Mouse (Mus musculus) right cerebral cortex, adult 2 months (tissue): ENCODE data around the gene Ube3c.

Experiments
- DNase-seq, 2 experiments: peaks; one replicate each; pipeline ENCODE4 v3.0.0; 2021 to 2022; ENCODE audit warnings: low spot score in 2 of 2

The Ube3c gene

DNA sequence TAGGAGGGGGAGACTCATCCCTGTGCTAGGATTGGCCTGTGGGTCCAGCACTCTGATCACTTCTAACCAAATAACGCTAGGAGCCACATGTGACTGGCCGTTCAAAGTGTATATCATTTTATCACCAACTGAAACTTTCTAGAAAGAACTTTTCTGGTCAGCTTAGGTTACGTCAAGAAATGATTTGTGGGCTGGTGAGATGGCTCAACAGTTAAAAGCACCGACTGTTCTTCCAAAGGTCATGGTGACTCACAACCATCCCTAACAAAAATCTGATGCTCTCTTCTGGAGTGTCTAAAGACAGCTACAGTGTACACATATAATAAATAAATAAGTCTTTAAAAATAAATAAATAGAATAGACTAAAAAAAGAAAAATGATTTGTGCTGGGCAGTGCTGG, 103.5 kb downstream of the Ube3c start:
- no peak for DNase-seq

DNA sequence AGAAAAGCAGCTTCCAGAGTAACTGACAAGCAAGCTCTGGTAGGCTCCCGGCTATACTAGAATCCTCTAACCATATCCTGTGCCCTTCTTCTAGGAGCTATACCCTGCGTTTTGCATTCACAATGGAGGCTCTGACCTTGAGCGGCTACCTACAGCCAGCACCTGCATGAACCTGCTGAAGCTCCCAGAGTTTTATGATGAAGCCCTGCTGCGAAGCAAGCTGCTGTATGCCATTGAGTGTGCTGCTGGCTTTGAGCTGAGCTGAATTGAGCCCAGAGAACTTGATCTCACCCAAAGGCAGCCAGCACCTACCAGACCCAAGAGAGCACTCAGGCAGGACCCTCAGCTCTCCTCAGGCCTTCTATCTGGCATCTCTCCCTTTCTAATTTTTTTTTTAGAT, 105.3 kb downstream of the Ube3c start:
- no peak for DNase-seq

DNA sequence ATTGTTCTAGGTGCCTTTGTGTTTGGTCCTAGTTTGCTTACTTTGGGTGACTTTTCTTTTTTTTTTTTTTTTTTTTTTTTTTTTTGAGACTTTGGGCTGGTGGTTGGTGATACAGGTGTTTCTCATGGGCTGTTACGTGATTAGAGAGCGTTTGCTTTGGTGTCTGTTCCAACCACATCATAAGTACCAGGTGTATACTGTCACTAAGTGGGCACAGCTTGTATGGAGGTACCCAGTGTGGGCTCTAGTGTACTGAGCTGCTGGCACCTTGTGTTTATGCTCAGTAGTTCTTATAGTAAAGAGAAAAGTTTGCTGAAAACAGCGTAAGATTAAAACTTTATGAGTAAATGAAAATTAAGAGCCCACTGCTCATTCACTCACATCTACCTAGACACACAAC, 107.4 kb downstream of the Ube3c start:
- no peak for DNase-seq

DNA sequence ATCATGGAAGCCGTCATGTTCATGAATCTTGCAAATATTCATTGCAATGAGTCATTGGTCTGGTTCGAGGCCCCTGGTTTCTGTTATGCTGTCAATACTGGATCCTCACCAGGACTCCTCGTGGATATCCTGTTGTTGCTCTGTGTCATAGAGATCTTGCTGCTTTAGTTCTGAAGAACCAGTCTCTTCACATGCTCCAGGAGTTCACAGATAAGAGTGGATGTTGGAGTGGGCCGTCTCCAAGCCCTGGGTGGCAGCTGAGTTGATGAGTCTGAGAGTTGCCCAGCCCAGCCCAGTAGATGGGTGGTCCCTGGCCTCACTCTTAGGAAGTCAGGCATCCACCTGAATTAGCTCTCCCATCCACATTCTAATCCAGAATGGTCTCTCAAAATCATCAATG, 116.0 kb downstream of the Ube3c start:
- no peak for DNase-seq

DNA sequence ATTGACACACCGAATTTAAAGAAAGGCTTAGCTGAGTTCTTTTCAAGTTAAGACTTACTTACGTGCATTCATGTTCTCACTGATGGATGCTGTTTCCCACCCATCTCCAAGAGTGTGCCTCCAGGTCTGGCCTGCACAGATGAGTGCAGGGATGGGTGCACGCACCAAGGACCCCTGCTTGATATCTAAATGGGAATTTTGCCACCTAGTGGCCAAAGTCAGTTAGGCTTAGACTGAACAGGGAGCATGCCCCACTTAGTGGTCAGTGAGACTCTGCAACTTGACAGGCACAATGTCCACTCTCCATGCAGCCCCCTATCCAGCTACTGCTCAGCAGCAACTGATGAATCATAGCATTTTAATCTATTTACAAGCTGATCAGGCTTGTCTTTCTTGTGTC, 118.6 kb downstream of the Ube3c start:
- DNase-seq, result no peak

DNA sequence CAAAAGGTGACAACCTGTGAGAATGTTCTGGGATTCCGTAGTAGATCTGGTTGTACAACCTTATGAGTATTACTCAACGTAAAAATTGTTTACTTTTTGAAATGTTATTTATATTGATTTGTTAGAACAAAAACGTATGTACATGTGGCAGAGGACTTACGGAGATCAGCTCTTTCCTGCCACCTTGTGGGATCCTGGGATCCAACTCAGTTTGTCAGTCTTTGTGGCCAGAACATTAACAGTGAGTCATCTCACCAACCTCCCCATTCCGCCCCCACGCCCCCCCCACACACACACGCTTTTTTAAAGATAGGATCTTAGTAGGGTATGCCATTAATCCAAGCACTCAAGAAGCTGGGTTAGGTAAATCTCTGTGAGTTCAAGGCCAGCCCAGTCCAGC, 119.3 kb downstream of the Ube3c start:
- DNase-seq, result no peak

DNA sequence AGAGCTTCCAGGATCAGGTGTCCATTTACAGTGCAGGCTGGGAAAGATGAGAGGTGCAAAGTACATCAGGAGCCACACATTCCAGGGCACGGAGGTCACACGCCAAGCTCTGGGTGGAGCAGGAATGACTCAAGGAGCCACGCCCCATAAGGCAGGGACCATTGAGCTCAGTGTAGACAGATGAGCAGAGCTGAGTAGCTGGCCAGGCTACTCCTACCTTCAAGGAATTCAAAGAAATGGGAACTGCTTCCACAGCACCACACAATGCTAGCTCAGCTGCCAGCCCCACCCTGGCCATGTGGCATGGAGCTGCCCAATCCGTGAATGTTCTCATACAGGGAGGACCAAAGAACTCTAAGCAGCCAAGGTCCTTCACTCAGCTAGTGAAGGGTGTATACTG, 129.5 kb downstream of the Ube3c start:
- DNase-seq, result no peak

DNA sequence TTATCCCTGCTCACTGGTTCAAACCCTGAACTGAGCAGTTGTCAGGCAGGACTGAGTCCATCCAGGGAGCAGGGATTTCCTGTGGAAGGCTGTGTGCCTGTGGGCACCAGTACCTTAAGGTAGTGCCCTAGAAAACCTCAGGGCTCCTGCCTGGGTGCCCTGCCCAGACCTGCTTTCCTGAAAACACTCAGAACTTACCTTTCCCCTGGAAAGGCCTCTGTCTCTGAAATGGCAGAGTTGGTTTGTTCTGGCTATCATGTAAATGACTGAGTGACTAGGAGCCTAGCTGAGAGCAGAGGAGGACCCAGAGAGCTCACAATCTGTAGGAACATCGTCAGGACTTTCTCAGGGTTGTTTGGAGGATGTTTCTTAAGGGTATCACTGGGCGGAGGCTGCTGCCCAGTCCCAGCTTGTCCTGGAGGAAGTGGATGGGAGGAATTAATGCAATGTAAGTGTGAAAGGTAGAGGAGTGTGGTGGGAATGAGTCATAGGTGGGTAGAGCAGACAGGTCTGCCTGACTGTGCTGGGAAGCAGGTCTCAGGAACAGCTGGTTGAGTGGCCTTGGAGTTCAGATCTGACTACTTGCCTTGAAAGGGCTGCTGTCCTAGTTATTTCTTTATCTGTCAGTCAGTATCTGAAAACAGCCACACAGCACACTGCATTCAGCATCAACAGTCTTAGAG, 130.6 kb downstream of the Ube3c start:
- DNase-seq, result peak in 1 of 2 experiments; percentile 13

DNA sequence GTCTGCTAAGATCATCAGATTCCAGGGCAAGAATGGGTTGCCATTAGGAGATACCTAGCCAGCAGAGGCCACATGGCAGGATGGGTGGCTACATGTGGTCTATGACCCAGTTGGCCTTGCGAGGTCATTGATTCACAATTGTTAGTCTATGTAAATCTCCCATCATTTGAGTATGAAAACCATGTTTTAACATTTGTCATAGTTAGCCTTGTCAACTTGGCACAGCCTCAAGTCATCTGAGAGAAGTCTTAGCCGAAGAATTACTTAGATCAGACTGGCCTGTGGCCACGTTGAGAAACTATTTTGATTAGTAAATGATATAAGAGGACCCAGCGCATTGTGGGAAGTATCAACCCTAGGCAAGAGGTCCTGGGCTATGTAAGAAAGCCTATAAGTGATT, 138.2 kb downstream of the Ube3c start:
- DNase-seq, result no peak

DNA sequence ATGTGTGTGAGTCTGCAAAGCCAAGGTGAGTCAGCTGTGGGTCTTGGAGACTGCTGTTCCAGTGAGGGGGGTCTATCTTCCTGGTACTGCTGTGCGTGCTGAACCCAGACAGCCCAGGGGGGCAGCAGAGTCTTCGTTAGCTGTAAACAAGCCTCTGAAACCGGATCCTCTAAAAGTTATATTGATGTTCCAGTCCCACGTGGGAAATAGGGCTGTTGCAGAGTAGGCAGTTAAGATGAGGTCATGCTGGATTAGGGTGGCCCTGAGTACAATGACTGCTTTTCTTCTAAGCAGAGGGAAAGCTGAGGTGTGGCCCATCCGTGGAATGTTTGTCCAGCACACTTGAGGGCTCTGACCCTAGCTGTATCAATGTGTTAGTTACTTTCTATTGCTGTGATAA, 139.2 kb downstream of the Ube3c start:
- no peak for DNase-seq

DNA sequence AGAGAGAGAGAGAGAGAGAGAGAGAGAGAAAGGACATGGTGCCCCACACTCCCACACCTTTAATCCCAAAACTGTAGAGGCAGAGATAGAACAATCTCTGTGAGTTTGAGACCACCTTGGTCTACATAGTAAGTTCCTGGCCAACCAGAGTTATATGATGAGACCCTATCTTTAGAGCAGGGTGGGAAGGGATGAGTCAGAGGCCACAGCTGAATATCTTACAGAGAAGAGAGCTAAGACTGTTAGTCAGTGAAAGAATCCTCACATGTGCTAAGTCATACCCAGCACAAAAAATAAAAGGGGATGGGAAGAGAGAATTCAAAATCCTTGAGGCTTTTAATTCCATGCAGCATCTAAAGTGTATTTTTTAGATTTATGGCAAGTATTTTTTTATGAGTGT, 142.6 kb downstream of the Ube3c start:
- DNase-seq, result no peak

DNA sequence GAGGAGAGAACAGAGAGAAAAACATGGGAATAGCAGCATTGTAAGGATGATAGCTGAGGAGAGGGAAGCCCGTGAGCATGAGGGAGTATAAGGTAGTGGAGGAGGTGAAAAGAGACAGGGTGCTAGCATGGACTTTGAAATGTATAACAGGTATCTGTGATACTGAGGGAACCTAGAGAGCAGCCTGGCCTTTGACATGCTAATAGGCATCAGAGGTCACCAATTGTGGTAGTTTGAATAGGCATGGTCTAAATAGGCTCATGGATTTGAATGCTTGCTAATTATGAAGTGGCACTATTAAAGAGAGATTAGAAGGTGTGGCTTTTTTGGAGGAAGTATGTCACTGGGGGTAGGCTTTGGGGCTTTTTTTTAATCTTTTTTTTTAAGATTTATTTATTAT, 143.9 kb downstream of the Ube3c start:
- DNase-seq, result no peak

DNA sequence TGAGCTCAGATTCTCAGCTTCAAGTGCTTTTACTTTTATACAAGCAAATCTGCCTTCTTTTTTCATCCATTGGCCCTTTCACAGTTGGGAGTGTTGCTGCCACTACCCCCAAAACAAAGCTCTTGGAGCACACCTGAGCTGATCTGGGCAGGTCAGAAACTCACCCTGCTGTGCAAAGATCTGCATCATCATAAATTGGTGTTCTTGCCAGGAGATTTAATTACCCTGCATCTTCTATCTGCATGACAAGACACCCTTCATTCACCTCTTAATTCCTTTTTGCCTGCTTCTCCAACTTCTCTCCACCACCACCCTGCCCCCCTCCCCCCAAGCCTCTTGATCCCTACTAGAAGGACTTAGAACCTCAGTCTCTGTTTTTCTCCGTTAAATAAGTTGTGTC, 152.1 kb downstream of the Ube3c start:
- no peak for DNase-seq

DNA sequence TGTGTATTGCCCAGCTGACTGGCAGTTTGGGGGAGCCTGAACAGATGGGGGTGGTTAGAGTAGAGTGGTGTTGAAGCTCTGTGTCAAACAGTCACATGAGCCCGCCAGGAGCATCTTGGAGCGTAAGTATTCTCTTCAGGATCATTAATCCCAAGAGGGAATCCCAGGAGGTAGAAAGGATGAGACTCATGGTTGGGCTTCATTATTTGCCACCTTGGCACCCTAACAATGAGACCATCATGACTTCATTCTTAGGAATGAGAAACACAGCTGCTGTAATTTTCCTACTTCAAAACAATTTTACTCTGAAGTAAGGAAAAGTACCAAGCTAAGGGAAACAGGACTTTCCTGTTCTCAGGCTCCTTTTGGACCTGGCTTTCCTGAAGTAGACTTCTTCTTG, 156.3 kb downstream of the Ube3c start:
- no peak for DNase-seq
